Mouse (Mus musculus) intestine, embryonic 15.5 days (tissue): ENCODE measurements around the gene Nrip3. TPM values are rescaled to one million over a fixed set of nuclear protein-coding genes. Genes with fewer than 3 reads are reported as not detected.

Source experiments
- ATAC-seq: fragments of 200-750 bp; cut with Nextera tagmentation; 2 replicates; pipeline ENCODE4 v1.8.0; 2017; ENCODE audit warnings: moderate TSS enrichment, moderate library complexity
- H3K27ac ChIP-seq: fragments of 300-500 bp; sonication (generic); 2 replicates; pipeline ENCODE4 v1.5.1; 2015; ENCODE audit warnings: mild to moderate bottlenecking, inconsistent platforms
- H3K27me3 ChIP-seq: fragments of 300-500 bp; sonication (generic); replicated peaks from 2 replicates; pipeline ENCODE4 v1.6.1; 2015; ENCODE audit warnings: inconsistent platforms
- H3K36me3 ChIP-seq: fragments of 300-500 bp; sonication (generic); 2 replicates; pipeline ENCODE4 v1.6.1; 2015; ENCODE audit warnings: inconsistent platforms
- H3K4me1 ChIP-seq: fragments of 300-500 bp; sonication (generic); replicated peaks from 2 replicates; pipeline ENCODE4 v1.6.1; 2015; ENCODE audit warnings: inconsistent platforms
- H3K4me2 ChIP-seq: fragments of 300-500 bp; sonication (generic); replicated peaks from 2 replicates; pipeline ENCODE4 v1.6.1; 2015; ENCODE audit warnings: mild to moderate bottlenecking, inconsistent platforms
- H3K4me3 ChIP-seq: fragments of 300-500 bp; sonication (generic); replicated peaks from 2 replicates; pipeline ENCODE4 v1.5.1; 2015; ENCODE audit warnings: inconsistent platforms
- H3K9ac ChIP-seq: fragments of 300-500 bp; sonication (generic); 2 replicates; pipeline ENCODE4 v1.6.1; 2015; ENCODE audit warnings: inconsistent platforms
- H3K9me3 ChIP-seq: fragments of 300-500 bp; sonication (generic); 2 replicates; pipeline ENCODE4 v1.6.1; 2016; ENCODE audit warnings: inconsistent platforms
- WGBS: fragments of 180-500 bp; shearing (Covaris S2); methylation state at CpG from one replicate; pipeline ENCODE4 v1.1.7; 2015; 5-methylcytosine and 5-hydroxymethylcytosine counted together
- polyA plus RNA-seq: library from polyadenylated mRNA; unstranded; fragments of >200 nt; fragmentation: Nextera tagmentation; extraction: Ambion mirVana; gene quantifications from 2 replicates; pipeline ENCODE4 v1.2.1, GENCODE M21; 2015

Nrip3 gene
- polyA plus RNA-seq, 1 experiment from 2014 or later = 0.36 TPM

DNA sequence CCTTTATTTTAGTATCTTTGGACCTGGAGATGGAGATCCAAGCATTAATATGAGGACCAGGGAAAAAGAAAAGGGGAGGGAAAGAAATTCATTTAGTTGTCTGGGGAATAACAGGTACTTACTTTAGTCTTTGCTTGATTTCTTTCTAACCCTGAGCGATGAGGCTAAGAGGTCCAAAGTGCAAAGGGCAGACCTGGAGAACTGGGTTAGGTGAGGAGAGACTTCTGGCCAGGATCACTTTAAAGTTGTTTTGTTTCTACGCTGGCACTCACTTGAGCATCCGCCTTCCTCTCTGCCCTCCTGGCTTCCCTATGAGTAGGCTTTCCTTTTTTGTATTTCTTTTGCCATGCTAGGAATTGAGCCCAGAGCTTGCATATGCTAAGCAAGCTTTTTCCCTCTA lies 25.5 kb downstream of the Nrip3 start:
- Histone ChIP-seq H3K9me3 (no peaks in the 10 kb centered on the region), H3K4me3 (no peak overlapping the region), H3K27me3 (no peaks in the 10 kb centered on the region), H3K4me2 (no peak overlapping the region), H3K4me1 (0 out of 2 replicates have a peak, but pooled peaks cover 9% of the 10 kb centered on the region), H3K9ac (no peak overlapping the region), H3K27ac (no peak overlapping the region), H3K36me3 (no peaks in the 10 kb centered on the region)
- WGBS = 87% methylated on average over 3 of the region's 3 CpGs
- ATAC-seq = no peak

DNA sequence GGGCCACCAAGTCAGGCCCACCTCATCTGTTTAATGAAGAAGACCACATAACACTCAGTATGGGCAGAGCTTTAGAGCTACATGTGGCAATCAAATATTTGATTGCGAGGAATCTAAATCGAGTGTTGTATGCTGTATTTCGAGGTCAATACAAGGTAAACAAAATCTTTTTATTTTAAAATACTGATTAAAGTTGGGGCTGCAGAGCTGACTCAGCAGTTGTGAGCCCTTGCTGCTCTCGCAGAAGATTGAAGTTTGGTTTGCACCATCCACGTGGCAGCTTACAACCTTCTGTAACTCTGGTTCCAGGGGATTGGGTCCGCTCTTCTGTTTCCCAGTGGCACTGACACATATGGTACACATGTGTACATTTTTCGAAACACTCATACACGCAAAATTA lies 27.8 kb downstream of the Nrip3 start:
- Histone ChIP-seq H3K4me2 (no peak overlapping the region), H3K4me1 (0 out of 2 replicates have a peak, but pooled peaks cover 10% of the 10 kb centered on the region), H3K27ac (no peak overlapping the region), H3K9me3 (no peaks in the 10 kb centered on the region), H3K9ac (no peak overlapping the region), H3K27me3 (no peaks in the 10 kb centered on the region), H3K36me3 (no peaks in the 10 kb centered on the region), H3K4me3 (no peak overlapping the region)
- 91% methylated on average over 8 of the region's 8 CpGs for whole genome bisulfite sequencing
- ATAC-seq = no peak

DNA sequence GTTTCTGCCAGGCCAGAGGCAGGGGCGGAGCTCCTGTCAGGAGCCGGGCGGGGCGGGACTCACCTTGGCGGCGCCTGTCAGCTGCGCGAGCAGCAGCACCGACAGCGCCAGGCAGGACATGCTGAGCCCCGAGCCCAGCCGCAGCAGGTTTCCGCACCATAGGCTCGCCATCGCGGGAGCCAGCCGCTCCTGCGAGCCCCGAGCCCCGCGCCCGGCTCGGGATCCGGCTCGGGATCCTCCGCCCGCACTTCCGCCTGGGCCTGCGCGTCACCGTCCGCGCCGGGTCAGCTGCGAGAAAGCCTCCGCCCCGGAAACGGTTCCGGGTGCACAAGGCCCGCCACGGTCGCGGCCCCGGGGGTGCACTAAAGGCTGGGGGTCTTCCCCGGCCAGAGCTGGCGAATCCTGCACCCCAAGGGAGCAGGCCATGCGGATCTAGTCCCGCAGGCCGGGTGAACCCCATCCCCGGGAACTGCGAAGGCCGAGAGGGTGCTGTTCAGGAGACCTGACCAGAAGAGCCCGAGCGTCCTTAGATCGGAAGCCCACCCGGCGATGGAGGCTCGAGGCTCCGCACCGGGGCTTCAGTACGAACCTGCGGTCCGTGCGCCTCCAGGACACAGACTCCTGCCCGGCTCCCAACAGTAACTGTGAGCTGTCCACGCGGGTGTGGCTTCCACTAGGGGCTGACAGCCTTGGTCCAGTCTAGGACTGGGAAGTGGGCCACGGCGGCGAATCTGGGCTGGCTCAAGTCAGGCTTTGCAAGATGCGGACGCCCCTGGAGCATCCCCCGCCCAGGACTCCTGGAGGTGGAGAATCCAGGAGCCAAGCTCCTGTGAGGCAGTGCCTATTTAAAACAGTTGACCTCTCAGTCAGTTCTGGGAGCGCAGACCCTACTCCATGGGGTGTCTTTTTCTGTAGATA lies 29.6 kb downstream of the Nrip3 start, which contains the start of gene Tmem9b:
Tmem9b (minus strand) TSS at position 868 of the 918 bp plus-strand sequence.
- Histone ChIP-seq H3K4me1 (0 out of 2 replicates have a peak, but pooled peaks cover 10% of the 10 kb centered on the region), H3K27me3 (no peaks in the 10 kb centered on the region), H3K4me2 (peak within 1 kb of the TSS; percentile 78), H3K9ac (peak within 1 kb of the TSS; percentile 96), H3K36me3 (no peaks in the 10 kb centered on the region), H3K4me3 (peak within 1 kb of the TSS; percentile 92), H3K27ac (peak within 1 kb of the TSS; percentile 88), H3K9me3 (no peaks in the 10 kb centered on the region)
- ATAC-seq = peak; percentile 95
- under 1% methylated on average over 74 of the region's 74 CpGs for WGBS

DNA sequence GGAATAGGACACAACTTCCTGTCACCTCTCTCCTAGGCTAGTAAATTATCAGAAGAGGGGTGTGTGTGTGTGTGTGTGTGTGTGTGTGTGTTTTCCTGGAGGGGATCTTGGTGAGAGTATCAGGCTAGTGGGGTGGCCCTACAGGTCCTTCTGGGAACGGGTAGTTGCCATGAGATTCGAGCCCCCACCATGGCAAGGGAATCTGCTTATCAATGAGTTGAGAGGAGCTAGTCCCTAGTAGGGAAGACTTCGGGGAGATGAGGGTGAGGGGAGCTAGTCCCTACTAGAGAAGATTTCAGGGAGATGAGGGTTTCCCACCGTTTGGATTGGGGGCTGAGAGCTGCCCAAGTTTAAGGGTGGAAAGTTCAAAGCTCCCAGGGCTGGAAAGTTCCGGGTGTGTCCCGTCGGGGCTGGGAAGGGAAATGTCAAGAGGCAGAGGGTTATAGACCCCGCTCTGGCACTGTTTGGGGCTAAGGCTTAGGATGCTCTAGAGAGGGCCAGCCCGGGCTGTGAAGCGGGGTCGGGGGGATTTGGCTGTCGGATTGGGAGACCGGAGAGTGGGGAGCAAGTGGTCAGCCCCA lies 30.3 kb downstream of the Nrip3 start:
- ATAC-seq = no peak
- Histone ChIP-seq H3K4me2 (peak overlapping the region; percentile 78), H3K27ac (peak overlapping the region; percentile 88), H3K9me3 (no peaks in the 10 kb centered on the region), H3K9ac (peak overlapping the region; percentile 96), H3K4me1 (0 out of 2 replicates have a peak, but pooled peaks cover 10% of the 10 kb centered on the region), H3K36me3 (no peaks in the 10 kb centered on the region), H3K4me3 (peak overlapping the region; percentile 92), H3K27me3 (no peaks in the 10 kb centered on the region)
- 4% methylated on average over 13 of the region's 13 CpGs for WGBS

DNA sequence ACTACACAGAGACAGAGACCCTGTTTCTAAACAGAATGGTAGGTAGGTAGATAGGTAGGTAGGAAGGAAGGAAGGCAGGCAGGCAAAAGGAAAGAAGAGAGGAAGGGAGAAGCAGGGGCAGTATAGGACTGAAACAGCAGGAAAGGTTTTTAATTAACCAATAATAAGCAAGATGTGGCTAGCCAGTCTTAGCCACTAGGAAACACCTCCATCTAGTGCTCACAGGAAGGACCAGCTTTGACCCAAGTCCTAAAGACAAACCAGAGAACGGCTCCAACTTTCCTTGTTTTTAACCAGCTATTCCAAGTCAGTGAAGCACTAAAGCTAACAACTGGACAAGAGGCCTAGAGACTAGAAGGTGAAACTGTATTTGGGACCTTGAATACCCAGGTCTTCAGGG lies 34.1 kb downstream of the Nrip3 start:
- Histone ChIP-seq H3K36me3 (peaks cover 10% of the 10 kb centered on the region; the same call in 1 of the 2 replicates), H3K9me3 (no peaks in the 10 kb centered on the region; the same call in 1 of the 2 replicates), H3K4me2 (no peak overlapping the region), H3K27me3 (no peaks in the 10 kb centered on the region), H3K27ac (no peak overlapping the region), H3K4me1 (0 out of 2 replicates have a peak, but pooled peaks cover 5% of the 10 kb centered on the region), H3K9ac (no peak overlapping the region), H3K4me3 (no peak overlapping the region)
- WGBS = 50% methylated on average over 1 of the region's 1 CpGs
- ATAC-seq = no peak

DNA sequence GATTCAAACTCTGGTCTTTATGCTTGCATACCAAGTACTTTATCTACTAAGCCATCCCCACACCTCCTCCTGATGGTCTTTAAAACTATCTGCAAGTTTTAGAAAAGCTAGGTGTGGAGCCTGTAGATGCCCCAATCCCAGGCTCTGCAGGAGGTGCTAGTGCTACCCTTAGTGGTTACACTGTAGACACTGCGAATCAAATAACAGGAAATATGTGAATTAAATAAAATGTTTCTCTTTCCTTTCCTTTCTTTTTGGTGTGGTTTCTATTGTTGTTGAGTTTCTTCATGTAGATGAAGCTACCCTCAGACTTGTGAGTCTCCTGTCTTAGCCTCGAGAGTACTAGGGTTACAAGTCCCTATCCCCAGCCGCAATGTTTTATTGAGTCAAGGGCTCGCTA lies 40.1 kb downstream of the Nrip3 start:
- Histone ChIP-seq H3K36me3 (peaks cover 10% of the 10 kb centered on the region; the same call in 1 of the 2 replicates), H3K9me3 (no peaks in the 10 kb centered on the region; the same call in 1 of the 2 replicates), H3K4me3 (no peak overlapping the region), H3K27ac (no peak overlapping the region), H3K4me1 (no peaks in the 10 kb centered on the region), H3K27me3 (no peaks in the 10 kb centered on the region), H3K9ac (no peak overlapping the region), H3K4me2 (no peak overlapping the region)
- 83% methylated on average over 4 of the region's 4 CpGs for WGBS
- ATAC-seq = no peak

DNA sequence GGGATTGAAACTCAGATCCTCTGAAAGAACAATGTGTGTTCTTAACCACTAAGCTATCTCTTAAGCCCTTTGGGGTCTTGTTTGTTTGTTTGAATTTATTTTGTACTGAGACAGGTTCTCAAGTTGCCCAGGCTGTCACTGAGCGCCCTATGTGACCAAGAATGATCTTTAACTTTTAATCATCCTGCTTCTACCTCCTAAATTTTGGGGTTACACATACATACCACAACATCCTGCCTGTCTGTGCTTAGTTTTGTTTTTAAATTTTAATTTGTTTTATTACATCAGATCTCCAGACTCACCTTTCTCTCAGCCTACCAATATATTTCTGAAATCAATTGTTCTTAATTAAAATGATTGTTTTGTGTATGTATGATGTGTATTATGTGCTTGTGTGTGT lies 40.8 kb downstream of the Nrip3 start:
- no peak for ATAC-seq
- H3K4me2 ChIP-seq = no peak overlapping the region
- peaks cover 12% of the 10 kb centered on the region; the same call in 1 of the 2 replicates for H3K36me3 ChIP-seq
- no peak overlapping the region for H3K4me3 ChIP-seq
- H3K4me1 ChIP-seq = no peaks in the 10 kb centered on the region
- H3K9me3 ChIP-seq = no peaks in the 10 kb centered on the region; the same call in 1 of the 2 replicates
- H3K9ac ChIP-seq = no peak overlapping the region
- no peak overlapping the region for H3K27ac ChIP-seq
- no peaks in the 10 kb centered on the region for H3K27me3 ChIP-seq
- WGBS = 81% methylated on average over 1 of the region's 1 CpGs

DNA sequence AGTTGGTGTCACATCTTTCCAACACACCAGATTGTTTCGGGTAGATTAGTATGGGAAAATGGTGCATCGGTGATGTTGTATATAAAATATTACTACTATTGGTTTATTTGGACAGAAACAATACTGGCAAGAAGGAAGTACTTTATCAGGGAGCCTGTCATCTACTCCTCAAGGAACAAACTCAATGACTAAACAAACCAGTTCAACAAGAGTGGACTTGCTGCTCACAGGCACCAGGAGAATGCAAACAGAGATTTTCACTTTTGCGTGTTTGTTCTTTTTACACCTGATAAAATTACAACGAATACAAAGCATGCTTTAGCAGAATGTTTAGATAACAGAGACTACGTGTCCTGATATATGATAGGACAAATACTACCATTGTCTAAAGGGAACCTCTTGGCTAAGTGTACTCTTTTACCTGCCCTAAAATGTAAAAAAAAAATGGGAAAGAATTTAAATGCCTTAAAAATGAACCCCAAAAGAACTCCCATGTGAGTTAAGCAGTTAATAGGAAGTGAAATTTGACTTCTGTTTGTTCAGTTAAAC lies 41.9 kb downstream of the Nrip3 start:
- no peak overlapping the region for H3K27ac ChIP-seq
- no peak overlapping the region for H3K4me2 ChIP-seq
- no peak overlapping the region for H3K4me3 ChIP-seq
- no peaks in the 10 kb centered on the region for H3K4me1 ChIP-seq
- 48% methylated on average over 5 of the region's 5 CpGs for WGBS
- no peaks in the 10 kb centered on the region for H3K27me3 ChIP-seq
- no peaks in the 10 kb centered on the region; the same call in 1 of the 2 replicates for H3K9me3 ChIP-seq
- 0 out of 2 replicates have a peak, but pooled peaks cover 10% of the 10 kb centered on the region for H3K36me3 ChIP-seq
- ATAC-seq = peak; percentile 82
- no peak overlapping the region for H3K9ac ChIP-seq

DNA sequence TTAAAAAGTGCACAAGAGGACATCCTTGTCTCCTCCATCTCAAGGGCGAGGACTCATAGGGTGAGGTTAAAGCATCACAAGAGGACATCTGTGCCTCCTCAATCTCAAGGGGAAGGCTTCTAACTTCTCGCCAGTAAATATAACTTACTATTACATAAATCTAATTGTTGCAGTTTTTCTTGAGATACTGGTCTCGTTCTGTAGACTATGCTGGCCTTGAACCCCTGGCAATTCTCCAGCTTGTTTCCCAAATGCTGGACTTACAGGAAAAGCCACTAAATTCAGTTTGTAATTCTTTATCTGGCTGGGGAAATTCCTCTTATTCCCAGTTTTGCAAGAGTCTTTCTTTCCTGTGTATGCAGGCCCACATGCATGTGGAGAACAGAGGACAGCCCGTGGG lies 47.0 kb downstream of the Nrip3 start:
- no peak overlapping the region for H3K27ac ChIP-seq
- WGBS = 68% methylated on average over 4 of the region's 4 CpGs

DNA sequence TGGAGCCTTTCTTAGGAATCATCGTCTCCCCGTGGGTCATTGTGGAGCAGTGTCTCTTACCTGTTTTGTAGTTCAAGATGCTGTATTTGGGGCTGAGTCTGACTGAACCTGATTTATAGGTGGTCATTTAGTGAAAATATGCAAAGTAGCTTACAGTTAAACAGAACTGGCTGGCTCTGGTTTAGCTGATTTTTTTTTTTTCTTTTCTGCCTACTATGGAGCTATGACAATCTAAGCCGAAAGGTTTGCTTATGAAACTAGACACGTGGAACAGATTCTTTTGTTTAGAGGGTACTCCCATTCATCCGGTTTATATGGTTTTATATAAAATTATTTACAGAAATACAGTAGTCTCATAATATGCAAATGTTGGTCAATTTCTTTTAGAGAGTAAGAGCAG lies 50.2 kb downstream of the Nrip3 start, which contains the start of gene Ascl3:
Ascl3 (minus strand) TSS at position 101 of the 400 bp plus-strand sequence.
- peaks cover 4% of the 10 kb centered on the region for H3K4me1 ChIP-seq
- no peaks in the 10 kb centered on the region for H3K9me3 ChIP-seq
- 0 out of 2 replicates have a peak, but pooled peaks cover 3% of the 10 kb centered on the region for H3K36me3 ChIP-seq
- no peak for ATAC-seq
- H3K27ac ChIP-seq = no peak within 1 kb of the TSS
- H3K27me3 ChIP-seq = no peaks in the 10 kb centered on the region
- H3K9ac ChIP-seq = no peak within 1 kb of the TSS
- 87% methylated on average over 5 of the region's 5 CpGs for WGBS
- no peak within 1 kb of the TSS for H3K4me2 ChIP-seq
- no peak within 1 kb of the TSS for H3K4me3 ChIP-seq

More for the DNA sequence above, 47.0 kb downstream of the Nrip3 start:
- H3K4me3 ChIP-seq = no peak overlapping the region
- no peak overlapping the region for H3K9ac ChIP-seq
- no peaks in the 10 kb centered on the region for H3K27me3 ChIP-seq
- 0 out of 2 replicates have a peak, but pooled peaks cover 3% of the 10 kb centered on the region for H3K36me3 ChIP-seq
- no peaks in the 10 kb centered on the region for H3K9me3 ChIP-seq
- no peak for ATAC-seq
- no peaks in the 10 kb centered on the region for H3K4me1 ChIP-seq
- H3K4me2 ChIP-seq = no peak overlapping the region

DNA sequence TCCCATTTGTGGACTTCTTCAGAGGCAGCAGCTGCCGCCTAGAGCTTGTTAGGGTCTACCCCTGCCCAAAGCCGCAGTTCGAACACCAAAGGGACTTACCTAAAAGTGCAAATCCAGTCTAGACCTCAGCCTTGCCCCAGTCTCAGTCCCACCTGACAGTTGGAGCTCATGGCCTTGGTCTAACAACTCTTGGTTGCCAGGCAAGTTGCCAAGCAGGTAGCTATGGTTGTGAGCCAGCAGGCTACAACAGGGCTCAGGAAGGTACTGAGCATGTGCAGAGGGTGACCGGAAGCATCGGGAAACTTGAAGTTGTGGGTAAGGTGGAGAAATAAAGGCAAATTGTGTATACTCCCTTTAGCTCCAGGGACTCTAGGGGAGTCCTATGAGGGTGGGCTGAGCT lies 58.1 kb downstream of the Nrip3 start, which contains the start of gene BC051019:
BC051019 (minus strand) TSS at position 154 of the 400 bp plus-strand sequence.
- Histone ChIP-seq H3K4me1 (no peaks in the 10 kb centered on the region), H3K4me2 (no peak within 1 kb of the TSS), H3K27me3 (no peaks in the 10 kb centered on the region), H3K9ac (no peak within 1 kb of the TSS), H3K9me3 (no peaks in the 10 kb centered on the region), H3K36me3 (no peaks in the 10 kb centered on the region), H3K4me3 (no peak within 1 kb of the TSS), H3K27ac (no peak within 1 kb of the TSS)
- 94% methylated on average over 5 of the region's 5 CpGs for WGBS
- no peak for ATAC-seq

DNA sequence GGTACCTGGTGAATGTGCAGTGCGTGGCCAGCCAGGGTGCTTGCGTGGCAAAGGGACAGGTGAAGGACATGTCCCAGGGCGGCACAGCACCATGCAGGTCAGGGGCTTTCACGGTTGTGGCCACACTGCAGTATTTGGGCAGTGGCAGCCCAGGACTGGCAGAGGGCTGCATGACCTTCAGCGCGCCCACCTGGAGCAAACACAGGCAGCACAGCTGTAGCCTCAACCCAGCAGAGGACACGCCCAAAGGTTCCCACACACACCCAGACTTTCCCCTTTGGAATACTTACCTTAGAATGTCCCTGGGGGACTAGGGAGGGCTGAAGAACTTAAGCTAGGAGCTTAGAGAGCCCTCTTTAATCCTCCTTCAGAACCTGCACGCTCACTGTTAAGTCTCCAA lies 58.7 kb downstream of the Nrip3 start:
- no peak overlapping the region for H3K4me3 ChIP-seq
- ATAC-seq = peak; percentile 45; the same call in 1 of the 2 replicates
- no peak overlapping the region for H3K9ac ChIP-seq
- no peaks in the 10 kb centered on the region for H3K4me1 ChIP-seq
- no peaks in the 10 kb centered on the region for H3K27me3 ChIP-seq
- H3K4me2 ChIP-seq = no peak overlapping the region
- WGBS = 86% methylated on average over 8 of the region's 8 CpGs
- no peak overlapping the region for H3K27ac ChIP-seq
- no peaks in the 10 kb centered on the region for H3K36me3 ChIP-seq
- no peaks in the 10 kb centered on the region for H3K9me3 ChIP-seq
